Mouse (Mus musculus) midbrain, embryonic 15.5 days (tissue): ENCODE data around the gene Flt4. TPM values are rescaled to one million over a fixed set of nuclear protein-coding genes. Genes with fewer than 3 reads are reported as not detected.

ENCODE experiments used
- polyA plus RNA-seq: library from polyadenylated mRNA; unstranded; fragments of >200 nt; fragmentation: Nextera tagmentation; extraction: Ambion mirVana; gene quantifications from 2 replicates; pipeline ENCODE4 v1.2.1, GENCODE M21; 2015

Flt4 gene
- polyA plus RNA-seq, 1 experiment from 2014 or later: 1.9 TPM

Other genes with a start within 250 kb of the Flt4 start
- not detected in 2 replicates for gene Olfr1389, start 186.2 kb upstream of the Flt4 start, polyA plus RNA-seq
- gene Olfr1388, start 172.6 kb upstream of the Flt4 start, polyA plus RNA-seq: 0.05 TPM in 1 of 2 replicates, not detected in the other
- not detected in 2 replicates for gene Olfr1387, start 153.9 kb upstream of the Flt4 start, polyA plus RNA-seq
- gene Olfr1386, start 144.2 kb upstream of the Flt4 start, polyA plus RNA-seq: not detected in 2 replicates
- 0.05 and 0.08 TPM in 2 replicates for gene Olfr1385, start 120.2 kb upstream of the Flt4 start, polyA plus RNA-seq
- gene Olfr1384, start 102.5 kb upstream of the Flt4 start, polyA plus RNA-seq: not detected in 2 replicates
- gene Olfr1383, start 89.6 kb upstream of the Flt4 start, polyA plus RNA-seq: not detected in 2 replicates
- not detected in 2 replicates for gene Olfr1382, start 81.0 kb upstream of the Flt4 start, polyA plus RNA-seq
- not detected in 2 replicates for gene Olfr1381, start 65.8 kb upstream of the Flt4 start, polyA plus RNA-seq
- not detected in 2 replicates for gene Olfr1380, start 52.4 kb upstream of the Flt4 start, polyA plus RNA-seq
- not detected in 2 replicates for gene Scgb3a1, start 54.3 kb downstream of the Flt4 start, polyA plus RNA-seq
- gene Cnot6, start 103.5 kb downstream of the Flt4 start, polyA plus RNA-seq: 47.4 and 52.2 TPM in 2 replicates
- gene Gfpt2, start 184.9 kb downstream of the Flt4 start, polyA plus RNA-seq: 6.1 and 6.7 TPM in 2 replicates
- gene Mapk9, start 237.5 kb downstream of the Flt4 start, polyA plus RNA-seq: 63.3 and 68.7 TPM in 2 replicates